Mouse (Mus musculus): Measurements from ENCODE around the gene Il27.

DNA sequence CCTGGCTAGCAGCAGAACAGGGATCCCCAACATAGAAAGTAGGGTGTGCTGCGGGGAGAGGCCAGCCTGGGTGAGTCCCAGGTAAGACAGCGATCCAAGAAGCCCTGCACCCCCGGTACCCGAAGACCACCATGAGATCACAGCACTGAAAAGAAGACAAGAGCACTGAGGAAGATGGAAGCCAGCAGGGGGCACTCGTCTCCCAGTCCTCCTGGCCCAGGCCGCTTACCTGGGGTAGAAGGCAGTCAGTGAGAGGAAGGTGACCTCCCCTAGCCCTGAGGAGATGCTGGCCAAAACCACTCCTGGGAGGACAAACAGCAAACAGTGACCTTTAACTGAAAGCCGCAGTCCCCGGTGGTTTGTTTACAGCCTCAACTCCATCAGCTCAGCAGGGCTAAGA, 15.6 kb downstream of the Il27 start:
- TF ChIP-seq CTCF (IDR thresholded peaks at IDR 0.05; ENCODE audit: low read depth, low read length) (peak; percentile 39; the same call in 1 of the 2 replicates), GATA1 (IDR thresholded peaks at IDR 0.05; ENCODE audit: borderline replicate concordance, low read length) (no peak), TAL1 (conservative IDR thresholded peaks at IDR 0.05; ENCODE audit: low read depth, low read length) (no peak)

All from G1E (cell line).